Mouse (Mus musculus) lung, embryonic 14.5 days (tissue): ENCODE measurements around the gene Usp44. TPM values are rescaled to one million over a fixed set of nuclear protein-coding genes. Genes with fewer than 3 reads are reported as not detected.
"Not testable (repeated sequence)": the region's sequence is repeated elsewhere in the genome, so short reads cannot be mapped to it uniquely, and the experiment has no call there.

ENCODE experiments used
- ATAC-seq: fragments of 200-750 bp; cut with Nextera tagmentation; 2 replicates; pipeline ENCODE4 v1.8.0; 2017; ENCODE audit warnings: mild to moderate bottlenecking, moderate TSS enrichment, moderate library complexity; ENCODE audit not compliant: insufficient read depth
- DNase-seq: peaks from one replicate; pipeline ENCODE4 v3.0.0-alpha.2; 2015
- H3K27ac ChIP-seq: fragments of 300-500 bp; sonication (generic); 2 replicates; pipeline ENCODE4 v1.5.1; 2014; ENCODE audit warnings: low read depth, mild to moderate bottlenecking, moderate library complexity
- H3K27me3 ChIP-seq: fragments of 300-500 bp; sonication (generic); 2 replicates; pipeline ENCODE4 v1.6.1; 2014; ENCODE audit warnings: low read length, control low read depth; ENCODE audit not compliant: insufficient read depth
- H3K36me3 ChIP-seq: fragments of 300-500 bp; sonication (generic); 2 replicates; pipeline ENCODE4 v1.6.1; 2014; ENCODE audit warnings: control low read depth; ENCODE audit not compliant: insufficient read depth
- H3K4me1 ChIP-seq: fragments of 300-500 bp; sonication (generic); 2 replicates; pipeline ENCODE4 v1.6.1; 2014; ENCODE audit warnings: antibody characterized with exemption, control low read depth; ENCODE audit not compliant: insufficient read depth
- H3K4me2 ChIP-seq: fragments of 300-500 bp; sonication (generic); 2 replicates; pipeline ENCODE4 v1.6.1; 2014; ENCODE audit warnings: mild to moderate bottlenecking
- H3K4me3 ChIP-seq: fragments of 300-500 bp; sonication (generic); 2 replicates; pipeline ENCODE4 v1.5.1; 2014; ENCODE audit warnings: low read depth, low read length
- H3K9ac ChIP-seq: fragments of 300-500 bp; sonication (generic); 2 replicates; pipeline ENCODE4 v1.6.1; 2014
- H3K9me3 ChIP-seq: fragments of 300-500 bp; sonication (generic); 2 replicates; pipeline ENCODE4 v1.6.1; 2016; ENCODE audit warnings: low read depth, low read length, control low read depth
- CTCF ChIP-seq: IDR thresholded peaks from 2 replicates; pipeline ENCODE4 v1.5.1; 2016; ENCODE audit warnings: antibody characterized with exemption, low read depth
- WGBS: fragments of 180-500 bp; shearing (Covaris S2); extraction: QIAGEN DNeasy Blood & Tissue Kit; methylation state at CpG from one replicate; pipeline ENCODE4 v1.1.7; 2014; 5-methylcytosine and 5-hydroxymethylcytosine counted together
- polyA plus RNA-seq: library from polyadenylated mRNA; unstranded; fragments of >200 nt; fragmentation: Nextera tagmentation; extraction: Ambion mirVana; gene quantifications from 2 replicates; pipeline ENCODE4 v1.2.1, GENCODE M21; 2014

The Usp44 gene
- polyA plus RNA-seq, 1 experiment from 2014 or later: 0.74 TPM

DNA sequence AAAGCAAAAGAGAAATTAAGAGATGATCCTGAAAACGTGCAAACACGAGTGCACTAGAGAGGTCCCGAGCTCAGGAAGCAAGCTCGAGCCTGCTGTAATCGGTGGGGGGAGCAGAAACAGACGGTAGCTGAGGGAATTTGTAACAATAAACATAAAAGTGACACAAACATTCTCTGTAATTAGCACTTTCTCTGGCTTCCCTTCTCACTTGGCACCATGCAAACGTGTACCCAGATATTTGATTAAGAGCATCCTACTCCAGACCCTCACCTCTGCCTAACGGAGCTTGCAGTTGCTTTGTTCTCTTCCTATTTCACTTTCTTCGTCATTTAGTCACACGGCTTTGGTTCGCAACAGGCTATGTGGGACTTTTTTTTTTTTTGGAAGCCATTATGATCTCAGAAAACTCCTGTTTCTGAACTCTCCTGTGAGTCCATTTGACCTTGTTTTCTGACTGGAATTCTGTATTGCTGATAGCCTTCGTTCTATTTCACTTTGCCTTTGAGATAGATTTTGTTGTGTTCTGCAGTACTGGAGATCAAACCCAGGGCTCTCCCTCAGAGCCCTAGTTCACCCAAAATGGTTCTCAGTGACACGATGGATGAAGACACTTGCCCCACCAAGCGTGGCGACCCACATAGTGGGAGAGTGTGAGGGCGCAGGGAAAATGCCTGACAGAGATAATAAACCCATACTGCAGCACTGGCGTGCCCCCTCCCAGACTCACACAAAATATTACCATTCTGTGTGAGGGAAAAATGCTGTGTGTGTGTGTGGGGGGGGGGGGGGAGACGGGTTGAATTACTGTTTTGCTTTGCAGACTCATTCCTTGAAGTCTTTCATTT lies 597 bp downstream of the Usp44 start:
- ATAC-seq: no peak
- Histone ChIP-seq H3K9me3 (no peaks in the 10 kb centered on the region), H3K4me3 (no peak overlapping the region; the same call in 1 of the 2 replicates), H3K27me3 (peaks cover 58% of the 10 kb centered on the region), H3K4me2 (peak overlapping the region; percentile 44), H3K4me1 (0 out of 2 replicates have a peak, but pooled peaks cover 2% of the 10 kb centered on the region), H3K9ac (no peak overlapping the region), H3K27ac (no peak overlapping the region), H3K36me3 (no peaks in the 10 kb centered on the region)
- TF ChIP-seq CTCF: no peak
- DNase-seq: no peak
- WGBS: 4% methylated on average over 18 of the region's 18 CpGs

DNA sequence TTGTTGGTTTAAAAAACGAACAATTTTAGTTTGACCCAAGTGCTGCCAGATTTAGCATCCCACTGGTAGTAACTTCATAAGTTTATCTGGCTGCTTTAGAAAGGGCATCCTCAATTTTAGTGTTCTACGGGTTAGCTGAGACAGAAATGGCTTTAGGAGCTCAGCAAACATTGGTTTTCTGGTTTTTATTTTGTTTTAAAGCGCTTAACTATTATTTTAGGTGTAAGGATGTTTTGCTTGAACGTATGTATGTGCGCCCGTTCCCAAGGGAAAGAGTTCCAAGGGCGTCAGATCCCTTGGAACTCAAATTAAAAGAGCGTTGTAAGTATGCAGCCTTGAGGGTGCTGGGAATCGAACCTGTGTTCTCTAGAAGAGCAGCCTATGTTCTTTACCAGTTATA lies 1.5 kb downstream of the Usp44 start:
- Histone ChIP-seq H3K27ac (no peak overlapping the region), H3K4me1 (0 out of 2 replicates have a peak, but pooled peaks cover 2% of the 10 kb centered on the region), H3K9me3 (no peaks in the 10 kb centered on the region), H3K9ac (no peak overlapping the region), H3K4me3 (no peak overlapping the region), H3K4me2 (peak overlapping the region; percentile 96), H3K36me3 (no peaks in the 10 kb centered on the region), H3K27me3 (peaks cover 58% of the 10 kb centered on the region)
- ATAC-seq (no peak), DNase-seq (no peak)
- WGBS: 35% methylated on average over 9 of the region's 9 CpGs
- TF ChIP-seq CTCF: no peak

DNA sequence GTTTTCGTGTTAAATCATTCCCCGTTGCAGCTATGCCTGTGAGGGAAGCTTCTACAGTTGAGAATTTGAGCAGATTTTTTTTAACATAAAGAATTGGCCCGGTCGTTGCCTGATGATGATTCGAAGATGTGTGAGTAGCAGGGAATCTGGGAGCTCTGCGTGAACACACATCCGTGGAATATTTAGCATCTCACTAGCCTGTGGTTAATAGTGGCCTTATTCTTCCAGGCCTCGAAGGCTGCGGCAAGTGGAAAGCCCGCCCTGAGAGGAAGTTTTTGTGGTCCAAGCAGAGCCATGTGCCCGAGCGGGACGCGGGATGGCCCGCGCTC lies 2.0 kb downstream of the Usp44 start:
- no peak for TF ChIP-seq CTCF
- H3K4me2 ChIP-seq: peak overlapping the region; percentile 96
- no peaks in the 10 kb centered on the region for H3K36me3 ChIP-seq
- peaks cover 58% of the 10 kb centered on the region for H3K27me3 ChIP-seq
- 0 out of 2 replicates have a peak, but pooled peaks cover 2% of the 10 kb centered on the region for H3K4me1 ChIP-seq
- H3K4me3 ChIP-seq: peak overlapping the region; percentile 73
- H3K9ac ChIP-seq: no peak overlapping the region
- H3K9me3 ChIP-seq: no peaks in the 10 kb centered on the region
- ATAC-seq (no peak), DNase-seq (no peak)
- WGBS: 2% methylated on average over 16 of the region's 16 CpGs
- H3K27ac ChIP-seq: no peak overlapping the region

DNA sequence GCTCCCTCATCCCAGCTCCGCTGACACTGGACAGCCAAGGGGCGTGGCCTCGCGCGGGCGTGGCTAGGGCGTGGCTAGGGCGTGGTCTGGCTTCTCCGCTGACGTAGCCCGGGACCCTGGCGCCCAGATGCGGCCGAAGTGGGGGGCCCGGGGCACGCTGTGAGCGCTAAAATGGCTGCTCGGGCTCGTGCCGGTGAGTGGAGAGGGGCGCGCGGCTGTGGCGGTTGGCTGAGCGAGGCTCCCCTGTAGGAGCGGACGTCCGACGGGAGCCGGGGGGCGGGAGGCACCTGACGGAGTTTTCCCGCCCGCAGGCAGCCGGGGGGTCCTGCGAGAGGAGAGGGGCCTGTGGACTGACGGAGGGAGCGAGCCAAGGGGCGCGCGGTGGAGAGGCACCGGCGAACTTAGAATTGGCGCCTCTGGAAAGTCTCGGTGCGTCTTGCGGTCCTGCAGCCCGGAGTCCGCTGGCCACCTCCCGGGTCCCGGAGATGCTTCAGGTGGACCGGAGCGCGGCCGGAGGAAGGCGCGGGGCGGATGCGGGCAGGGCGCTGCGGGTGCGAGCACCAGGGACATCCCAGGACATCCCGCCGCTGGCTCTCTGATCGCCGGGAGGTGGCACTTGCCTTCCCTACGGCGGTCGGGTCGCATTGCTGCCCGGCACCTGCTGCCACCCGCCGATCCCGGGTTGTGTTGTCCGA lies 2.5 kb downstream of the Usp44 start:
- DNase-seq (peak; percentile 89), ATAC-seq (peak; percentile 93)
- Histone ChIP-seq H3K27ac (no peak overlapping the region), H3K27me3 (peaks cover 58% of the 10 kb centered on the region), H3K9ac (peak overlapping the region; percentile 49), H3K4me1 (0 out of 2 replicates have a peak, but pooled peaks cover 2% of the 10 kb centered on the region), H3K36me3 (no peaks in the 10 kb centered on the region), H3K4me3 (peak overlapping the region; percentile 73), H3K9me3 (no peaks in the 10 kb centered on the region), H3K4me2 (peak overlapping the region; percentile 96)
- WGBS: under 1% methylated on average over 74 of the region's 75 CpGs
- no peak for TF ChIP-seq CTCF

DNA sequence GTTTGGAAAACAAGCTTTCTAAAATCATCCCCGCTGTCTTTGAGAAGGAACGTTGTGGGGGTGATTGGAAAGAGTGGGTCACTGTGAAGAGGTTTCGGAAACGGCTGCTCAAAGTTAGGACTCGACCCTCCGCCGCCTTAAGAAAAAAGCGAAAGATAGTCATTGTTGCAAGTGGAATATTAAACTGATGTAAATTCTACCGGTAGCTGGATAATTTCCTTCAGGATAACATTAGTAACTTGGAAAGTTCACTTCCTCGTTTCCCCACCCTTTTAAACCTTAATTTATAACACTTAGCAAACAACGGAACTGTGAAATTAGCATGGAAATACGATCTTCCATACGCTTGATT lies 3.0 kb downstream of the Usp44 start:
- 0 out of 2 replicates have a peak, but pooled peaks cover 2% of the 10 kb centered on the region for H3K4me1 ChIP-seq
- H3K9me3 ChIP-seq: no peaks in the 10 kb centered on the region
- H3K4me2 ChIP-seq: peak overlapping the region; percentile 96
- H3K27ac ChIP-seq: no peak overlapping the region
- TF ChIP-seq CTCF: no peak
- peak overlapping the region; percentile 73 for H3K4me3 ChIP-seq
- no peak overlapping the region for H3K9ac ChIP-seq
- peaks cover 58% of the 10 kb centered on the region for H3K27me3 ChIP-seq
- 5% methylated on average over 13 of the region's 13 CpGs for WGBS
- ATAC-seq (no peak), DNase-seq (peak; percentile 33)
- no peaks in the 10 kb centered on the region for H3K36me3 ChIP-seq

DNA sequence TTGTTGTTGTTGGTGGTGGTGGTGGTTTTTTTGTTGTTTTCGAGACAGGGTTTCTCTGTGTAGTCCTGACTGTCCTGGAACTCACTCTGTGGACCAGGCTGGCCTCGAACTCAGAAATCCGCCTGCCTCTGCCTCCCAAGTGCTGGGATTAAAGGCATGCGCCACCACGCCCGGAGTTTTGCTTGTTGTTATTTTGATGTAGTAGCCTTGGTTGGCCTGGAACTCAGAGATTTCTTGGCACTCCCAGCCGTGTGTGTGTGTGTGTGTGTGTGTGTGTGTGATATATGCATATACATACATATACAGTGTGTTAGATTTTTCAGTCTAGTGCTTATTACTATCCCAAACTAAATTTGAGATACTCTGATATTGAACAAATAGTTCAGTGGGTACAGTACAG lies 3.8 kb downstream of the Usp44 start:
- H3K4me3 ChIP-seq, H3K27ac ChIP-seq, H3K36me3 ChIP-seq, H3K4me2 ChIP-seq, H3K4me1 ChIP-seq, DNase-seq, H3K9ac ChIP-seq, H3K9me3 ChIP-seq, ATAC-seq: not testable (repeated sequence)
- peaks cover 51% of the 10 kb centered on the region for H3K27me3 ChIP-seq
- WGBS: 82% methylated on average over 7 of the region's 7 CpGs

DNA sequence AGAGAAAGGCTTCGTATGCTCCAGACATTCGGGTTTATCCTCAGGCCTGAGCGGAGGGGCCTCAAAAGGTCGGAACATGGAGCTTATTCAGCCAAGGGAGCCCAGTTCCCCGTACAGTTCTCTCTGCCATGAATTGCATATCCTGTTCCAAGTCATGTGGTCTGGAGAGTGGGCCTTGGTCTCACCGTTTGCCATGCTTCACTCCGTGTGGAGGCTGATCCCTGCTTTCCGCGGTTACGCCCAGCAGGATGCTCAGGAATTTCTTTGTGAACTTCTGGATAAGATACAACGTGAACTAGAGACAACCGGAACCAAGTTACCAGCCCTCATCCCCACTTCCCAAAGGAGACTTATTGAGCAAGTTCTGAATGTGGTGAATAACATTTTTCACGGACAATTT lies 15.4 kb downstream of the Usp44 start:
- Histone ChIP-seq H3K4me2 (no peak overlapping the region), H3K27ac (no peak overlapping the region), H3K4me1 (no peaks in the 10 kb centered on the region), H3K27me3 (no peaks in the 10 kb centered on the region), H3K4me3 (no peak overlapping the region), H3K9me3 (peaks cover 14% of the 10 kb centered on the region; the same call in 1 of the 2 replicates), H3K9ac (no peak overlapping the region), H3K36me3 (no peaks in the 10 kb centered on the region)
- WGBS: 93% methylated on average over 13 of the region's 13 CpGs
- ATAC-seq: no peak
- TF ChIP-seq CTCF: no peak
- no peak for DNase-seq
